Mouse (Mus musculus): ENCODE results near the gene Uba6. TPM values are rescaled to one million over a fixed set of nuclear protein-coding genes. Genes with fewer than 3 reads are reported as not detected.

The Uba6 gene
- 0.26 and 1.1 TPM in 2 replicates for polyA plus RNA-seq (2012; ENCODE audit: low replicate concordance)

GRCm38 (mm10) chr5:86172449-86173161 is at the start of gene Uba6:
Gene Uba6 (minus strand): TSS chr5:86172803.

GRCm38 (mm10) chr5:86197801-86198200 is 25.2 kb upstream of the Uba6 start, which contains the start of gene Gnrhr:
Gene Gnrhr (minus strand): TSS chr5:86197901.

GRCm38 (mm10) chr5:86071538-86071937 is 101.1 kb downstream of the Uba6 start, which contains the start of gene Stap1:
Gene Stap1 (plus strand): TSS chr5:86071746.

GRCm38 (mm10) chr5:86065101-86065875 is 107.3 kb downstream of the Uba6 start, which contains the start of gene Cenpc1:
Gene Cenpc1 (minus strand): TSS chr5:86065583.

Other genes with a start within 250 kb of the Uba6 start
- gene Cenpc1, start 107.2 kb downstream of the Uba6 start, polyA plus RNA-seq (2012; ENCODE audit: low replicate concordance) = 1.6 and 10.9 TPM in 2 replicates
- gene Stap1, start 101.1 kb downstream of the Uba6 start, polyA plus RNA-seq (2012; ENCODE audit: low replicate concordance) = 2.7 and 8.4 TPM in 2 replicates
- not detected in 2 replicates for gene Gnrhr, start 25.1 kb upstream of the Uba6 start, polyA plus RNA-seq (2012; ENCODE audit: low replicate concordance)
- not detected in 2 replicates for gene Tmprss11c, start 116.5 kb upstream of the Uba6 start, polyA plus RNA-seq (2012; ENCODE audit: low replicate concordance)
- gene Tmprss11d, start 200.6 kb upstream of the Uba6 start, polyA plus RNA-seq (2012; ENCODE audit: low replicate concordance) = not detected in 2 replicates